Mouse (Mus musculus) bone marrow macrophage, adult 2 months (primary cell): ENCODE results near the gene Draxin. TPM values are rescaled to one million over a fixed set of nuclear protein-coding genes. Genes with fewer than 3 reads are reported as not detected.
"Not testable (repeated sequence)": the region's sequence is repeated elsewhere in the genome, so short reads cannot be mapped to it uniquely, and the experiment has no call there.

Experiments
- H3K27ac ChIP-seq: 2 replicates; pipeline ENCODE4 v1.5.1; 2012; ENCODE audit warnings: low read depth, low read length; ENCODE audit not compliant: insufficient read depth
- H3K4me1 ChIP-seq: 2 replicates; pipeline ENCODE4 v1.6.1; 2012; ENCODE audit warnings: low read length; ENCODE audit not compliant: control insufficient read depth, insufficient read depth
- H3K4me3 ChIP-seq: 2 replicates; pipeline ENCODE4 v1.5.1; 2012; ENCODE audit warnings: mild to moderate bottlenecking, low read length, moderate library complexity; ENCODE audit not compliant: insufficient read depth
- CTCF ChIP-seq: IDR thresholded peaks from 2 replicates; pipeline ENCODE4 v1.5.1; 2012; ENCODE audit warnings: low read depth, mild to moderate bottlenecking, low read length, moderate library complexity
- POLR2A ChIP-seq: IDR thresholded peaks from 2 replicates; pipeline ENCODE4 v1.6.1; 2012; ENCODE audit warnings: mild to moderate bottlenecking, low read depth, low read length, borderline replicate concordance
- polyA plus RNA-seq: library from polyadenylated mRNA; stranded (reverse); fragments of >200 nt; gene quantifications from 2 replicates; pipeline ENCODE4 v1.2.4, GENCODE M21; 2012; ENCODE audit not compliant: missing spikeins, insufficient read depth, insufficient read length

Gene Draxin
- polyA plus RNA-seq, 1 experiment = not detected

- H3K4me3 ChIP-seq = no peak overlapping the region
- H3K4me1 ChIP-seq = peaks cover 3% of the 10 kb centered on the region
- TF ChIP-seq POLR2A (no peak), CTCF (no peak)
- H3K27ac ChIP-seq = no peak overlapping the region
Measured at GRCm38 (mm10) chr4:148134988-148135387, 4.5 kb upstream of the Draxin start.

GRCm38 (mm10) chr4:148131497-148132081 is 1.1 kb upstream of the Draxin start:
- H3K4me1 ChIP-seq = peaks cover 9% of the 10 kb centered on the region
- TF ChIP-seq POLR2A (no peak), CTCF (no peak)
- H3K4me3 ChIP-seq = no peak overlapping the region
- no peak overlapping the region for H3K27ac ChIP-seq

GRCm38 (mm10) chr4:148130133-148130532 is 365 bp downstream of the Draxin start, which contains the start of gene Mad2l2:
TSS of gene Mad2l2 (plus strand) at chr4:148130384.
- no peak within 1 kb of the TSS for H3K4me3 ChIP-seq
- H3K4me1 ChIP-seq = peaks cover 9% of the 10 kb centered on the region
- TF ChIP-seq POLR2A (no peak), CTCF (no peak)
- H3K27ac ChIP-seq = no peak within 1 kb of the TSS

DNA sequence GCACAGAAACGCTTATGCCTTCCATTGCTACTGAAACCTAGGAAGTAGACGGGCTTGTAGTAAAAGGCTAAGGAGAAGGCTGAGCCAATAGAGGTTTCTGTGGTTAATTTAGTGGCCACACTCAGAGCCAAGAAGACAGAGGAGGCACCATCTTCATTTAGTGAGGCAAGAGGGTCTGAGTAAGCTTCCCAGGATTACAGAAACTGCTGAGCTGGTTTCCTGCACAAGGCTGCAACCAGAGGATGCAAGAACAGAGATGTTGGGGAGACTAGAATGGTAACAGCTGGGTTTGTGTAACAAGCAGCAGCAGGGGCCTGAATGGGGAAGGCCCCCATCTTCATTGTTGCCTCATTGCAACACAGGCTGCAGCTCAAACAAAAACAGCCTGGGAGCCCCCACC is 1.8 kb downstream of the Draxin start:
- peaks cover 9% of the 10 kb centered on the region for H3K4me1 ChIP-seq

DNA sequence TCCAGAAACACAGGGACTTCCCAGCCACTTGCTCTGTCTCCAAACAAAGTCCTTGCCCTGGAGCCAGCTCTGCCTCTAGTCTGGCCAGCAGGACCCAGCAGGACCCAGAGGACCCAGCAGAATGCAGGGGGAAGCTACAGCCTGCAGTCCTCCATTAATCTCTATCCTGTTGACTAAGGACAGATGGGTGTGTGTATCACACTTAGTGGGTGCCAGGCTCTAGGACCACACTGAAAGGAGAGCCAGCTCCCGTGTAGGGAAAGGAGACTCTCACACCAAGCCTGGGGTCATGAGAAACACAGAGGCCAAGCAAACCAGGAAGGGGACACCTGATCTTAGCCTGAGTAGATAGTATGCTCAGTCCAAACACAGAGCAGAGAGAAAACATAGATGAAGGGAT is 2.3 kb downstream of the Draxin start:
- Histone ChIP-seq H3K4me1 (peaks cover 9% of the 10 kb centered on the region), H3K27ac (no peak overlapping the region), H3K4me3 (no peak overlapping the region)
- TF ChIP-seq POLR2A (no peak), CTCF (no peak)

More for the DNA sequence above, 1.8 kb downstream of the Draxin start:
- H3K27ac ChIP-seq = no peak overlapping the region
- H3K4me3 ChIP-seq = no peak overlapping the region
- TF ChIP-seq POLR2A (no peak), CTCF (no peak)

- no peak overlapping the region for H3K4me3 ChIP-seq
- H3K27ac ChIP-seq = no peak overlapping the region
- no peak for TF ChIP-seq CTCF
- no peak for TF ChIP-seq POLR2A
- H3K4me1 ChIP-seq = no peaks in the 10 kb centered on the region
Measured at GRCm38 (mm10) chr4:148122694-148123066, 7.8 kb downstream of the Draxin start.

- Histone ChIP-seq H3K27ac (no peak overlapping the region), H3K4me1 (no peaks in the 10 kb centered on the region), H3K4me3 (no peak overlapping the region)
- TF ChIP-seq POLR2A = no peak
- TF ChIP-seq CTCF = no peak
Measured at GRCm38 (mm10) chr4:148121982-148122693, 8.4 kb downstream of the Draxin start.

- H3K27ac ChIP-seq = no peak overlapping the region
- H3K4me1 ChIP-seq = no peaks in the 10 kb centered on the region
- TF ChIP-seq CTCF = no peak
- no peak for TF ChIP-seq POLR2A
- no peak overlapping the region for H3K4me3 ChIP-seq
Measured at GRCm38 (mm10) chr4:148121362-148121761, 9.1 kb downstream of the Draxin start.

GRCm38 (mm10) chr4:148120555-148120954 is 9.9 kb downstream of the Draxin start:
- TF ChIP-seq POLR2A (no peak), CTCF (no peak)
- Histone ChIP-seq H3K27ac (no peak overlapping the region), H3K4me3 (no peak overlapping the region), H3K4me1 (no peaks in the 10 kb centered on the region)

DNA sequence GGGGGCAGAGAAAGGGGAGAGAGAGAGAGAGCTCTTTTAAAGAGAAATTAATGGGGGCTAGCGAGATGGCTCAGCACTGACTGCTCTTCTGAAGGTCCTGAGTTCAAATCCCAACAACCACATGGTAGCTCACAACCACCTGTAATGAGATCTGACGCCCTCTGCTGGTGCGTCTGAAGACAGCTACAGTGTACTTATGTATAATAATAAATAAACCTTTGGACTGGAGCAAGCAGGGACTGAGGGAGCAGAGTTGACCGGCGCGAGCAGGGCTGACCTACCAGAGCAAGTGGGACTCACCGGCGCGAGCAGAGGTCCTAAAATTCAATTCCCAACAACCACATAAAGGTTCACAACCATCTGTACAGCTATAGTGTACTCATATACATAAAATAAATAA is 10.9 kb downstream of the Draxin start:
- peak; percentile 27; the same call in 1 of the 2 replicates for TF ChIP-seq CTCF
- not testable (repeated sequence) for H3K27ac ChIP-seq, H3K4me3 ChIP-seq, H3K4me1 ChIP-seq

DNA sequence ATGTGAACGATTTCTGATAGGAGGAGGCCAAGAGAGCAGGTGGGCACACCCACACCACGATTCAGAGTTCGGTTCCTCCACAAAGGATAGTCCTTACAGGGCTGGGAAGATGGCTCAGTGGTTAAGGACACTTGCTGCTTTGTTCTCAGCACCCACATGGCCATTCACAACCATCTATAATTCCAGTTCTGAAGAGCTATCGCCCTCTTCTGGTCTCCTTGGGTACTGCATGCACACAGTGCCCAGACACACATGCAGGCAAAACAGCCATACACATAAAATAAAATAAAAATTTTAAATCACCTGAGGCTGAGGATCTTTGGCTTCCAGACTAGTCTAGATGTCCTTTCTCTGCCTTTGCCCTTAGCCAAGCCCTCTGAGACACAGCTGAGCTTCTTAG is 13.1 kb downstream of the Draxin start:
- H3K27ac ChIP-seq = no peak overlapping the region
- TF ChIP-seq POLR2A (no peak), CTCF (no peak; the same call in 1 of the 2 replicates)
- no peak overlapping the region for H3K4me3 ChIP-seq
- no peaks in the 10 kb centered on the region for H3K4me1 ChIP-seq
